Mouse (Mus musculus) lung, adult 2 months (tissue): ENCODE results near the gene Il18rap.

Source experiments
- CTCF ChIP-seq: fragments of 200-500 bp; IDR thresholded peaks from 2 replicates; pipeline ENCODE4 v1.5.1; 2011; ENCODE audit warnings: mild to moderate bottlenecking, low read length, control low read depth; ENCODE audit not compliant: insufficient read depth
- POLR2A ChIP-seq: fragments of 200-500 bp; IDR thresholded peaks from 2 replicates; pipeline ENCODE4 v1.6.1; 2011; ENCODE audit warnings: low read depth, mild to moderate bottlenecking, control low read depth, low read length, borderline replicate concordance; ENCODE audit errors: extremely low read depth

DNA sequence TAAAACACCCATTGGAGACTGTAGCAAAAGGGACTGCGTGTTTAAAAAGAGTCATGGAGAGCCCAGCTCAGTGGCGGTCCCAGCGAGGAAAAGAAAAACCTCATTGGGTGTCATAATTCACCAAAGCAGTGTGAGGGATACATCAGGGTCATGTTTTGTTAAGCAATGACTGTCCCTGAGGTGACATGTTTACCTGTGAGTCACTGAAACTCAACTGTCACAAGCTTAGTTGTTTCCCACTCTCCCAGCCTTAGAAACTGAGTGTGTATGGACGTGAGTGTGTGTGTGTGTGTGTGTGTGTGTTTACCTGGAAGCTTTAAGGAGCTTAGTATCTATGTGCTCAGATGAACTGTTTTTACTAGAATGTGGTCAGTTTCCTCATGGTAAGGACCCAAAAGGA, 47.9 kb upstream of the Il18rap start:
- no peak for TF ChIP-seq CTCF
- TF ChIP-seq POLR2A: no peak
